Mouse (Mus musculus) stomach, embryonic 14.5 days (tissue): Measurements from ENCODE around the gene Gzmn. TPM values are rescaled to one million over a fixed set of nuclear protein-coding genes. Genes with fewer than 3 reads are reported as not detected.
"Not testable (repeated sequence)": the region's sequence is repeated elsewhere in the genome, so short reads cannot be mapped to it uniquely, and the experiment has no call there.

Experiments used
- ATAC-seq: fragments of 200-750 bp; cut with Nextera tagmentation; 2 replicates; pipeline ENCODE4 v1.8.0; 2017; ENCODE audit warnings: low read depth, moderate TSS enrichment; ENCODE audit not compliant: insufficient number of reproducible peaks, insufficient read depth, low FRiP score
- H3K27ac ChIP-seq: fragments of 300-500 bp; sonication (generic); 2 replicates; pipeline ENCODE4 v1.5.1; 2014; ENCODE audit warnings: mild to moderate bottlenecking, low read length, moderate library complexity, mixed read lengths
- H3K27me3 ChIP-seq: fragments of 300-500 bp; sonication (generic); 2 replicates; pipeline ENCODE4 v1.6.1; 2014; ENCODE audit warnings: low read length, control low read depth, mixed read lengths; ENCODE audit not compliant: control insufficient read depth, insufficient read depth
- H3K36me3 ChIP-seq: fragments of 300-500 bp; sonication (generic); 2 replicates; pipeline ENCODE4 v1.6.1; 2014; ENCODE audit warnings: mild to moderate bottlenecking, control low read depth, low read length, moderate library complexity, mixed read lengths; ENCODE audit not compliant: control insufficient read depth, insufficient read depth
- H3K4me1 ChIP-seq: fragments of 300-500 bp; sonication (generic); 2 replicates; pipeline ENCODE4 v1.6.1; 2014; ENCODE audit warnings: low read length, control low read depth, mixed read lengths; ENCODE audit not compliant: control insufficient read depth, insufficient read depth
- H3K4me2 ChIP-seq: fragments of 300-500 bp; sonication (generic); replicated peaks from 2 replicates; pipeline ENCODE4 v1.6.1; 2014; ENCODE audit warnings: low read depth, low read length, control low read depth
- H3K4me3 ChIP-seq: fragments of 300-500 bp; sonication (generic); 2 replicates; pipeline ENCODE4 v1.5.1; 2014; ENCODE audit warnings: low read depth, low read length, control low read depth
- H3K9ac ChIP-seq: fragments of 300-500 bp; sonication (generic); replicated peaks from 2 replicates; pipeline ENCODE4 v1.6.1; 2014; ENCODE audit warnings: low read depth, mild to moderate bottlenecking, control low read depth, low read length, moderate library complexity, mixed read lengths
- H3K9me3 ChIP-seq: fragments of 300-500 bp; sonication (generic); 2 replicates; pipeline ENCODE4 v1.6.1; 2016; ENCODE audit warnings: low read depth, low read length, control low read depth; ENCODE audit not compliant: control insufficient read depth
- WGBS: fragments of 180-500 bp; shearing (Covaris S2); extraction: QIAGEN DNeasy Blood & Tissue Kit; methylation state at CpG from one replicate; pipeline ENCODE4 v1.1.7; 2014; 5-methylcytosine and 5-hydroxymethylcytosine counted together
- polyA plus RNA-seq: library from polyadenylated mRNA; unstranded; fragments of >200 nt; fragmentation: Nextera tagmentation; extraction: Ambion mirVana; gene quantifications from 2 replicates; pipeline ENCODE4 v1.2.1, GENCODE M21; 2014

The Gzmn gene
- polyA plus RNA-seq, 1 experiment from 2014 or later = not detected

- Histone ChIP-seq H3K4me1 (no peaks in the 10 kb centered on the region), H3K27ac (no peak overlapping the region), H3K9me3 (no peaks in the 10 kb centered on the region), H3K4me3 (no peak overlapping the region), H3K27me3 (no peaks in the 10 kb centered on the region), H3K4me2 (no peak overlapping the region), H3K9ac (no peak overlapping the region), H3K36me3 (no peaks in the 10 kb centered on the region)
- 89% methylated on average over 5 of the region's 5 CpGs for WGBS
- no peak for ATAC-seq
Measured at GRCm38 (mm10) chr14:56172744-56173143, 1.7 kb downstream of the Gzmn start.

DNA sequence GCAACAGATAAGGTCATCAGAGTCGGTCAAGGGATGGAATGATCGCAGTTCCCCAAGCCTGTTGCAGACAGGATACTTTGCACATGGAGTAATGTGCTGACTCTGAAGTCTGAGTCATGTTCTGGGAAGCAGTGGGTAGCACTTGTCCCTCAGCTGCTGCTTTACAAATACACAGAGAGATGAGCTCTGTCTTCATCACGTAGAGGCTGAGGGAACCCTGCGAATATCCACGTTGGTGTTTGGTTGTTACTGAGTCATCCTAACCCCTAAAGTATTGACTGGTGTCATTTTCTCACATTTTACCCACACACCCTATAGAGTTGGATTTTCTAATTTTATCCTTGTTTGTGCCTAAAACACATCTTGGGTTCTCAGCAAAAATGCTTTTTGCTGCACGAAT lies 6.4 kb downstream of the Gzmn start:
- 75% methylated on average over 6 of the region's 6 CpGs for WGBS
- no peaks in the 10 kb centered on the region for H3K36me3 ChIP-seq
- H3K27me3 ChIP-seq = no peaks in the 10 kb centered on the region
- no peaks in the 10 kb centered on the region for H3K4me1 ChIP-seq
- H3K9ac ChIP-seq = no peak overlapping the region
- H3K9me3 ChIP-seq = no peaks in the 10 kb centered on the region
- no peak for ATAC-seq
- no peak overlapping the region for H3K4me3 ChIP-seq
- H3K4me2 ChIP-seq = no peak overlapping the region
- no peak overlapping the region for H3K27ac ChIP-seq

DNA sequence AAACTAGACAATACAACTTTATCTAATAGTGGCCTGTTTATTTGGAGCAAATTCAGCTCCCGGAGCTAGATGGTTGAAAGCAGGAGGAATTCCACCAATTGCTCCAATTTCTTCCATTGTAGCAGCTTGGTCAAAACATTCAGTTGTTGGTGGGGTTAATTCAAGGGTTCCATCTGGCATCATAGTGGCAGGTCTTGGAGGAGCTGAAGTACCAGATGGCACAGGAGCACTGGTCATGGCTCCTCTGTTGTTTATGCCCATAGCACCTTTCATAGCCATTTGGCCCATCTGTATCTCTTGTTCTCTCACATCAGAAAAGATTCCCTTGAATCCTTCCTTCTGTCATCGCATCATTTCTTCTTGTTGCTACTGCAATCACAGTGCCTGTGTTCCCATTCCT lies 12.3 kb downstream of the Gzmn start:
- Histone ChIP-seq H3K36me3 (no peaks in the 10 kb centered on the region), H3K4me2 (no peak overlapping the region), H3K9me3 (no peaks in the 10 kb centered on the region), H3K4me1 (no peaks in the 10 kb centered on the region), H3K4me3 (no peak overlapping the region), H3K9ac (no peak overlapping the region), H3K27me3 (no peaks in the 10 kb centered on the region), H3K27ac (no peak overlapping the region)
- 93% methylated on average over 2 of the region's 2 CpGs for WGBS
- ATAC-seq = no peak

DNA sequence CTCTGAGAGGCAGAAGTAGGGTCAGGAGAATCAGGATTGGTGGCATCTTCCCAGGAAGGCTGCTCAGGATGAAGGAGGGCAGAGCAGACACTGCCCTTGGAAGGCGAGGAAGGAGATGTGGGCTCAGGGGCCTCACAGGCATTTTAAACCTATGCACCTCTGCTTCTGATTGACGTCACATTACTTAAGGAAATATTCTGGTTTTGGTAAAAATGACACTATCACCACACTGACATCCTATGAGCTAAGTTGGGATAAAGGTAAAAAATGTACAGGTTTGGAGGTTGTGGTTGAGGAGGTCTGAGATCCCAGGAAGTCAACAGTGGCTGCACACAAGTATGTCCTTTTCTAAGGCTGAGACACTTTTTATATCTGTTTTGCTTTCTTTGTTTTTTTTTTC lies 14.9 kb downstream of the Gzmn start, which contains the start of gene Gzmg:
Gene Gzmg (minus strand): TSS at position 101 of the 400 bp plus-strand sequence.
- H3K4me1 ChIP-seq, H3K4me2 ChIP-seq, H3K9ac ChIP-seq, H3K27ac ChIP-seq, H3K4me3 ChIP-seq, H3K9me3 ChIP-seq, ATAC-seq, H3K27me3 ChIP-seq, H3K36me3 ChIP-seq: not testable (repeated sequence)
- WGBS = 82% methylated on average over 2 of the region's 2 CpGs

GRCm38 (mm10) chr14:56155340-56155739 lies 19.1 kb downstream of the Gzmn start:
- Histone ChIP-seq H3K4me3 (no peak overlapping the region), H3K4me1 (no peaks in the 10 kb centered on the region), H3K4me2 (no peak overlapping the region), H3K27me3 (no peaks in the 10 kb centered on the region), H3K9ac (no peak overlapping the region), H3K9me3 (no peaks in the 10 kb centered on the region), H3K27ac (no peak overlapping the region), H3K36me3 (no peaks in the 10 kb centered on the region)
- 73% methylated on average over 2 of the region's 2 CpGs for WGBS
- ATAC-seq = no peak

- not testable (repeated sequence) for H3K4me3 ChIP-seq, H3K4me2 ChIP-seq, ATAC-seq, H3K27ac ChIP-seq, H3K27me3 ChIP-seq, H3K9me3 ChIP-seq, H3K4me1 ChIP-seq, H3K36me3 ChIP-seq, H3K9ac ChIP-seq
- 82% methylated on average over 1 of the region's 1 CpGs for WGBS
Measured at GRCm38 (mm10) chr14:56133675-56134074, 40.7 kb downstream of the Gzmn start.

DNA sequence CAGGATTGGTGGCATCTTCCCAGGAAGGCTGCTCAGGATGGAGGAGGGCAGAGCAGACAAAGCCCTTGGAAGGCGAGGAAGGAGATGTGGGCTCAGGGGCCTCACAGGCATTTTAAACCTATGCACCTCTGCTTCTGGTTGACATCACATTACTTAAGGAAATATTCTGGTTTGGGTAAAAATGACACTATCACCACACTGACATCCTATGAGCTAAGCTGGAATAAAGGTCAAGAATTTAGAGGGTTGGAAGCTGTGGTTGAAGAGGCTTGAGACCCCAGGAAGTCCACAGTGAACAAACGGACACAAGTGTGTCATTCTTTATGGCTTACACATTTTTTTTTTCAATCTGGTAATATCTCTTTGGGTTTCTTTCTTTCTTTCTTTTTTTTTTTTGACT lies 41.9 kb downstream of the Gzmn start, which contains the start of gene Gzmd:
Gene Gzmd (minus strand): TSS at position 101 of the 400 bp plus-strand sequence.
- not testable (repeated sequence) for H3K9me3 ChIP-seq, H3K4me3 ChIP-seq, H3K27ac ChIP-seq, H3K27me3 ChIP-seq, H3K4me1 ChIP-seq, H3K36me3 ChIP-seq, H3K4me2 ChIP-seq, ATAC-seq, H3K9ac ChIP-seq
- WGBS = 79% methylated on average over 2 of the region's 2 CpGs

DNA sequence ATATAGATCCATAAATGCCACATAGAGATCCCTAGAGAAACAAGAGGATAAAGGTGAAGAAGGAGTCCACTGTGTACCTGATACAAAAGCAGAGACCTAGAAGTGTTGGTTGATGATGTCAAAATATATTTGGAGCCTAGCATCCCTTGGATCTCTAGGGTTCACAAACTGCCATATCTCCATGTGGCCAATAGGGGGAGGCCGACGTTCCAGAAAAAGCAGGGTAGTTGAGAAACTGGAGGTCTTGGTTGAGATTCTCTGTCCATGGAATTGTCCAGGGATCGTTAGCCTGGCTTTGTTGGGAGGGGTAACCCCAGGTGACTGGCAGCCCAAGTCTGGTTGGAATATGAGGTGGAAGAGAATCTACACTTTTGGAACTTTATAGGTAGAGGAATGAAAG lies 46.1 kb downstream of the Gzmn start:
- Histone ChIP-seq H3K9me3 (no peaks in the 10 kb centered on the region), H3K4me3 (no peak overlapping the region), H3K4me2 (no peak overlapping the region), H3K9ac (no peak overlapping the region), H3K27ac (no peak overlapping the region), H3K36me3 (no peaks in the 10 kb centered on the region), H3K4me1 (no peaks in the 10 kb centered on the region), H3K27me3 (no peaks in the 10 kb centered on the region)
- 53% methylated on average over 3 of the region's 3 CpGs for WGBS
- no peak for ATAC-seq

DNA sequence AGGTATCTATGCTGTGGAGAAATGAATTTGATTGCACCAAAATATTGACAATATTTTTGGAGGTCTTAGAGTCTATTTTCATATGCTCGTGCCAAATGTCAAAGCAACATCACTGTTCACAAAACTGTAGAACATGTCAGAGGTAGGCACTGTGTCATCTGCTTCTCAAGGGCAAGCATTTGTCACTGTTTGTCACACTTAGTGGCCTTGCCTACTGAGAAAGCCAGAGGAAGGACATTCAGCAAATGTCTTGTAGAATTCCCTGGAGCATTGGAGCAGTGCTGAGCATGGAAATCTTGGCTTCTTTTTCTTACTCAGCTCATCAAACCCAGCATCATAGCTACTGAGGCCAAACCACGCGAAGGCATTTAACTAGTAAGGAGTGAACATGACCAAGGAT lies 50.9 kb downstream of the Gzmn start:
- WGBS = 84% methylated on average over 3 of the region's 3 CpGs
- ATAC-seq = no peak

More for the DNA sequence above, 50.9 kb downstream of the Gzmn start:
- H3K4me2 ChIP-seq = no peak overlapping the region
- no peaks in the 10 kb centered on the region for H3K4me1 ChIP-seq
- no peak overlapping the region for H3K4me3 ChIP-seq
- no peaks in the 10 kb centered on the region for H3K36me3 ChIP-seq
- no peak overlapping the region for H3K9ac ChIP-seq
- no peaks in the 10 kb centered on the region for H3K27me3 ChIP-seq
- H3K27ac ChIP-seq = no peak overlapping the region
- H3K9me3 ChIP-seq = no peaks in the 10 kb centered on the region
